Mouse (Mus musculus) G1E (cell line): ENCODE data around the gene Cdkl5. TPM values are rescaled to one million over a fixed set of nuclear protein-coding genes. Genes with fewer than 3 reads are reported as not detected.

Experiments used
- ATAC-seq: 2 replicates; pipeline ENCODE4 v1.8.0; 2016; ENCODE audit warnings: mild to moderate bottlenecking; ENCODE audit not compliant: insufficient number of reproducible peaks, poor library complexity, low FRiP score, severe bottlenecking; ENCODE audit errors: extremely low read depth
- DNase-seq: peaks from one replicate; pipeline ENCODE4 v3.0.0; 2012; ENCODE audit warnings: low spot score
- H3K27me3 ChIP-seq: 2 replicates; pipeline ENCODE4 v1.6.1; 2012; ENCODE audit warnings: mild to moderate bottlenecking, low read length, inconsistent platforms; ENCODE audit not compliant: insufficient read depth
- H3K36me3 ChIP-seq: replicated peaks from 2 replicates; pipeline ENCODE3; 2012; ENCODE audit warnings: mild to moderate bottlenecking, inconsistent platforms
- H3K4me1 ChIP-seq: 2 replicates; pipeline ENCODE4 v1.6.1; 2012; ENCODE audit warnings: low read depth, low read length, inconsistent platforms, mixed read lengths; ENCODE audit not compliant: insufficient read depth
- H3K4me3 ChIP-seq: 2 replicates; pipeline ENCODE4 v1.5.1; 2012; ENCODE audit warnings: low read depth, mild to moderate bottlenecking, inconsistent platforms, low read length, moderate library complexity, mixed read lengths
- H3K9me3 ChIP-seq: replicated peaks from 2 replicates; pipeline ENCODE4 v1.6.1; 2012; ENCODE audit warnings: inconsistent platforms
- CTCF ChIP-seq: IDR thresholded peaks from 2 replicates; pipeline ENCODE4 v1.5.1; 2012; ENCODE audit warnings: low read depth, low read length, inconsistent platforms, mixed read lengths
- GATA1 ChIP-seq: IDR thresholded peaks from 2 replicates; pipeline ENCODE4 v1.6.1; 2012; ENCODE audit warnings: borderline replicate concordance, low read length, inconsistent platforms, mixed read lengths
- GATA2 ChIP-seq: IDR thresholded peaks from 2 replicates; pipeline ENCODE4 v1.6.1; 2012; ENCODE audit warnings: low read depth, low read length, inconsistent platforms, borderline replicate concordance
- POLR2AphosphoS5 ChIP-seq: IDR thresholded peaks from 2 replicates; pipeline ENCODE4 v1.6.1; 2012; ENCODE audit warnings: low read depth, low read length, inconsistent platforms; ENCODE audit not compliant: insufficient replicate concordance
- TAL1 ChIP-seq: conservative IDR thresholded peaks from 2 replicates; pipeline ENCODE4 v1.6.1; 2012; ENCODE audit warnings: low read depth, low read length, inconsistent platforms, mixed read lengths
- polyA plus RNA-seq: library from polyadenylated mRNA; stranded (reverse); fragments of >175 nt; gene quantifications from 2 replicates; pipeline ENCODE4 v1.2.3, GENCODE M21; 2012
- total RNA-seq, 2 experiments: library from RNA; stranded (forward) in 1 of 2; stranded (reverse) in 1 of 2; fragments of 200-1000 nt in 1 of 2; fragments of >200 nt in 1 of 2; fragmentation: Nextera tagmentation in 1 of 2; gene quantifications; 2 replicates each; pipeline ENCODE4 v1.2.3; 2014 to 2017

Cdkl5 gene
- total and polyA plus RNA-seq, 3 experiments, result 0.01 to 2.5 (median 0.93) TPM

GRCm38 (mm10) chrX:161018179-161018578 lies 23.7 kb upstream of the Cdkl5 start:
- TF ChIP-seq GATA2 (no peak), TAL1 (no peak), POLR2AphosphoS5 (no peak), CTCF (no peak), GATA1 (no peak)
- Histone ChIP-seq H3K27me3 (no peaks in the 10 kb centered on the region), H3K4me3 (no peak overlapping the region)

GRCm38 (mm10) chrX:161006272-161006671 lies 11.8 kb upstream of the Cdkl5 start:
- Histone ChIP-seq H3K9me3 (no peaks in the 10 kb centered on the region), H3K27me3 (no peaks in the 10 kb centered on the region), H3K4me1 (no peaks in the 10 kb centered on the region), H3K4me3 (no peak overlapping the region), H3K36me3 (no peaks in the 10 kb centered on the region)
- TF ChIP-seq TAL1 (no peak), GATA2 (no peak), CTCF (no peak), POLR2AphosphoS5 (no peak), GATA1 (no peak)
- DNase-seq (no peak), ATAC-seq (no peak)

More at GRCm38 (mm10) chrX:161018179-161018578, 23.7 kb upstream of the Cdkl5 start:
- Histone ChIP-seq H3K4me1 (no peaks in the 10 kb centered on the region), H3K36me3 (no peaks in the 10 kb centered on the region), H3K9me3 (no peaks in the 10 kb centered on the region)
- DNase-seq (no peak), ATAC-seq (no peak)

GRCm38 (mm10) chrX:160996051-160996450 lies 1.5 kb upstream of the Cdkl5 start:
- no peak for DNase-seq
- TF ChIP-seq POLR2AphosphoS5 (no peak), GATA1 (no peak), TAL1 (no peak), CTCF (no peak), GATA2 (no peak)

GRCm38 (mm10) chrX:160995131-160995667 lies 695 bp upstream of the Cdkl5 start:
- Histone ChIP-seq H3K4me1 (peaks cover 5% of the 10 kb centered on the region), H3K4me3 (peak overlapping the region; percentile 70), H3K36me3 (no peaks in the 10 kb centered on the region), H3K27me3 (peaks cover 11% of the 10 kb centered on the region; the same call in 1 of the 2 replicates), H3K9me3 (no peaks in the 10 kb centered on the region)
- TF ChIP-seq CTCF (no peak), GATA1 (no peak), GATA2 (no peak), POLR2AphosphoS5 (no peak), TAL1 (no peak)
- DNase-seq (peak; percentile 23), ATAC-seq (0 out of 2 replicates have a peak, but pooled peaks have one; percentile 3)

More at GRCm38 (mm10) chrX:160996051-160996450, 1.5 kb upstream of the Cdkl5 start:
- no peaks in the 10 kb centered on the region for H3K36me3 ChIP-seq
- H3K27me3 ChIP-seq, result peaks cover 11% of the 10 kb centered on the region; the same call in 1 of the 2 replicates
- H3K4me3 ChIP-seq, result no peak overlapping the region
- peaks cover 5% of the 10 kb centered on the region for H3K4me1 ChIP-seq
- no peak for ATAC-seq
- no peaks in the 10 kb centered on the region for H3K9me3 ChIP-seq

- Histone ChIP-seq H3K4me3 (peak overlapping the region; percentile 70), H3K36me3 (no peaks in the 10 kb centered on the region), H3K27me3 (peaks cover 11% of the 10 kb centered on the region; the same call in 1 of the 2 replicates), H3K9me3 (no peaks in the 10 kb centered on the region), H3K4me1 (peaks cover 5% of the 10 kb centered on the region)
- DNase-seq, result no peak
- TF ChIP-seq GATA1, result no peak
- no peak for TF ChIP-seq POLR2AphosphoS5
- no peak for TF ChIP-seq CTCF
- no peak for TF ChIP-seq GATA2
- no peak for TF ChIP-seq TAL1
- ATAC-seq, result no peak
Observed at GRCm38 (mm10) chrX:160993749-160994539, 560 bp downstream of the Cdkl5 start.

- TF ChIP-seq TAL1, result no peak
- TF ChIP-seq CTCF, result no peak
- TF ChIP-seq GATA2, result no peak
- TF ChIP-seq GATA1, result no peak
- TF ChIP-seq POLR2AphosphoS5, result no peak
- Histone ChIP-seq H3K36me3 (no peaks in the 10 kb centered on the region), H3K27me3 (peaks cover 11% of the 10 kb centered on the region; the same call in 1 of the 2 replicates), H3K4me1 (peaks cover 5% of the 10 kb centered on the region), H3K9me3 (no peaks in the 10 kb centered on the region), H3K4me3 (no peak overlapping the region)
- no peak for DNase-seq
- no peak for ATAC-seq
Observed at GRCm38 (mm10) chrX:160992703-160993102, 1.8 kb downstream of the Cdkl5 start.
